Mouse (Mus musculus): ENCODE results near the gene Slc29a1. TPM values are rescaled to one million over a fixed set of nuclear protein-coding genes. Genes with fewer than 3 reads are reported as not detected.

Slc29a1 gene
- polyA plus RNA-seq, 1 experiment from 2014 or later: 74.1 TPM

DNA sequence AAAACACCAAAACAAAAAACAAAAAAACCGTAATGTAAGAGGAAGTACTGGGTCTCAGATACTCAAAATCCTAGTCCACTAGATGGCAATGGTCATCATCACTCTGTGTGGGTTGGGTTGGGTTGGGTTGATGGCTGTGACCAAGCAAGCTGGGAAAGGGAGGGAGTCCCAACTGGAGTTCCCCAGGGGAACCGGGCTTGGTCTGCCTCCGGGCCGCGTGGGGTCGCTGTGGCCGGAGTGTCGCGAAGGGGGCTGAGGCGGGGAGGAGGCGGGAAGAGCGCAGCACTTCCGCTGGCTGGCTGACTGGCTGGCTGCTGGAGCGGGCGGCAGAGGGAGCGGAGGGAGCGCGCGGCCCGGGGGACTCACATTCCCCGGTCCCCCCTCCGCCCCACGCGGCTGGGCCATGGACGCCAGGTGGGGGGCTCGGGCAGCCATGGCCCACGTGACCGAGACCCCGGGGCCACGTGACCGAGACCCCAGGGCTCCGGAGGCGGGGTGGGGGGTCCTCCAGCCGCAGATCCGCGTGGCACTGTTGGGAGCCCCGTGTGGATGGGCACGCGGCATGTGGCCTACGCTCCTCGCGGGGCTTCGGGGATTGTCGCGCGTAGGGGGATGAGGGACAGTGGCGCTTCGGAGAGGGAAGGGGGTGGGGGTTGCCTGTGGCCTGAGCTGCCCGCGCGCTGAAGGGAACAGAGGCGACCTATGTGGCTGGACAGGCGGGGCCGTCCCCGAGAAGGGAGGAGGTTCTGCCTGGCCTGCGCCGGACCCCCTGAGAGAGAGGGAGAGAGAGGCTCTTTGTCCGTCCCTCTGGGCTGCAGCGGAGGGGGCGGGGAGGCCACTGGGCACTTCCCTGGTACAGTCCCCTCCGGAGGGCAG lies 35.5 kb downstream of the Slc29a1 start, which contains the start of gene Slc35b2:
Gene Slc35b2 (plus strand): TSS at position 220 of the 876 bp plus-strand sequence.
- peak within 1 kb of the TSS; percentile 34 for H3K27ac ChIP-seq
- H3K79me2 ChIP-seq (ENCODE audit: inconsistent target): peaks cover 12% of the 10 kb centered on the region
- under 1% methylated on average over 52 of the region's 61 CpGs for WGBS (ENCODE audit: missing documents)
- H3K36me3 ChIP-seq (ENCODE audit: inconsistent target): peaks cover 40% of the 10 kb centered on the region
- peak within 1 kb of the TSS; percentile 73 for H3K4me3 ChIP-seq (ENCODE audit: inconsistent target)

DNA sequence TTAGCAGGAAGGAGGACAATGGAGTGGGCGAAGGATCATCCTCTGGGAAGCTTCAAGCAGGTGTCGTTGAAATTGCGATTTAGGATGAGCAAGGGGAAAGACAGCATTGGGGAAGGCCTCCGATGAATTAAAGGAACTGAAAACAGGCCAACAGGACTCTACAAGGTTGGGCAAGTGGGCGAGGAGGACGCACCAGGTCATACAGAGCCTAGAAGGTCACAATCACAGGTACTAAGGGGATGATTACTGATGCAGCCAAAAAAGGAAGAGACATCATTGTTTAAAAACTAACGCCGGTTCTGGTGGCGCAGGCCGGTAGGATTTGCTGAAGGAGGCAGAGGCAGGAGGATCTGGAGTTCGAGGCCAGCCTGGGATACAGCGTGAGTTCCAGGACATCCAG lies 36.2 kb downstream of the Slc29a1 start:
- Histone ChIP-seq H3K79me2 (ENCODE audit: inconsistent target) (peaks cover 12% of the 10 kb centered on the region), H3K4me3 (ENCODE audit: inconsistent target) (no peak overlapping the region), H3K36me3 (ENCODE audit: inconsistent target) (peaks cover 33% of the 10 kb centered on the region), H3K27ac (no peak overlapping the region)
- WGBS (ENCODE audit: missing documents): 46% methylated on average over 12 of the region's 12 CpGs

DNA sequence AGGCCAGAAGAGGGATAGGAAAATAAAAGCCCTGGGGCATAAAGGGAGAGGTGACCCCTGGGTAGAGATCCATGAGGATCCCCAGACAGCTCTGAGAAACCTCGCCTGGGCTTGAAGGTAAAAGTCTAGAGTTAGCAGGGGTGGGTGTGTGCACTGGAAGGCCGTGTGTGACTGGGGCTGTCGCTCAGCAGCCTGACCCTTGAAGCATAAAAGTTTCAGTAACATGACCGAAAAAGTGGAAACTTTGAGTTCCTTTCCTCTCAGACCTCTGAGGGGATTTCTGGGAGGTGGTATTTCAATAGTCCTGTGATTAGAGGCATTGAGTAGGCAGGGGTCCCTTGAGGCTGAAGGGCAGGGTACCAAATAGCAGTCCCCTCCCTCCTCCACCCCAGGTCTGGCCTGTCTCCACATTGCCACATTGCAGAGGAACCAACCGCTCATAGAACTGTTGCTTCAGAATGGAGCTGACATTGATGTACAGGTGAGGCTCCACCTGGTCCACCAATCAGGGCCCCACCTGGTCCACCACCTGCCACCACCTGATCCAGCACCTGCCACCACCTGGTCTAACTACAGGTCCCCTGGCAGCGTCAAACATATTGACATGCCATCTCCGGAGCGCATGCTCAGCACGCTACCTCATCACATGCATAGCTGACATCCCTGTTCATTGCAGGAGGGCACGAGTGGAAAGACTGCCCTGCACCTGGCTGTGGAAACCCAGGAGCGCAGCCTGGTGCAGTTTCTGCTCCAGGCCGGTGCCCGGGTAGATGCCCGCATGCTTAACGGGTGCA lies 39.5 kb downstream of the Slc29a1 start:
- peaks cover 16% of the 10 kb centered on the region; the same call in 1 of the 2 replicates for H3K36me3 ChIP-seq (ENCODE audit: inconsistent target)
- 93% methylated on average over 13 of the region's 15 CpGs for WGBS (ENCODE audit: missing documents)
- H3K4me3 ChIP-seq (ENCODE audit: inconsistent target): no peak overlapping the region
- no peak overlapping the region for H3K27ac ChIP-seq
- H3K79me2 ChIP-seq (ENCODE audit: inconsistent target): peaks cover 13% of the 10 kb centered on the region

DNA sequence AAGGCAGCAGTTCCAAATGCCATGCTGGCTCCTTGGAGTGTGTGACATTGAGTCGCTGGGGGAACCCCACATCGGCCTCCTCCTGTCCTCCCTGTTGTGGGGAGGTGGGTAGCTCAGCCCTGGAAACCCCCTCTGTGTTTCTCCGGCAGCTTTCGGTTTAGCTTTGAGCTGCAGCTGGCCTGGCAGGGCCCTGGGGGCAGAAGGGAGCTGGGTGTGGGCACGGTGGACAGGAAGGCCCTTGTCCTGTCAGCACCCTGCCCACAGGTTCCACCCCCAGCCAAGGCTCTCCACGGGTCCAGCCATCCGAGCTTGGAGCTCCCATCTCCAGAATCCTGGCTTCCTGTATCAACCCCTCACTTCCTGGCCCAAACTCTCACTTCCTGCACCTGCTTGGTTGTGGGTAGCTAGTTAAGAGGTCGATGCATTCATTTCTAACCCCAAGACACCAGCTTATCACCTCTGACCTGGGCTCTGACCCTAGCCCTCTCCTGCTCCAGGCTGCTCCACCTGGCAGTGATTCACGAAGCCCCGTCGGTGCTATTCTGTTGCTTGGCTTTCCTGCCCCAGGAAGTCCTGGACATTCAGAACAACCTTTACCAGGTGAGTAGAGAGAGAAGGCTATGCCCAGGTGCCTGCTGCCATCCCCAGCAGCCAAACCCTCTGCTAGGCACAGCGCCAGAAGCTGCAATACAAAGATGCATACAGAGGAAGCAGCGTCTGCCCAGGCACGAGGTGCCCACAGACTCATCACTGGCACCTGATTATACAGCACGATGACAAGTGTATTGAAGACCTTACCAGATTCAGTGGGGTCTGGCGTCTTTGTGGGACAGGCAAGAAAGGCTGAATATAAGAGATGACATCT lies 41.2 kb downstream of the Slc29a1 start:
- no peak overlapping the region for H3K4me3 ChIP-seq (ENCODE audit: inconsistent target)
- H3K79me2 ChIP-seq (ENCODE audit: inconsistent target): peaks cover 7% of the 10 kb centered on the region; the same call in 1 of the 2 replicates
- 34% methylated on average over 16 of the region's 16 CpGs for WGBS (ENCODE audit: missing documents)
- peaks cover 16% of the 10 kb centered on the region; the same call in 1 of the 2 replicates for H3K36me3 ChIP-seq (ENCODE audit: inconsistent target)
- no peak overlapping the region for H3K27ac ChIP-seq

DNA sequence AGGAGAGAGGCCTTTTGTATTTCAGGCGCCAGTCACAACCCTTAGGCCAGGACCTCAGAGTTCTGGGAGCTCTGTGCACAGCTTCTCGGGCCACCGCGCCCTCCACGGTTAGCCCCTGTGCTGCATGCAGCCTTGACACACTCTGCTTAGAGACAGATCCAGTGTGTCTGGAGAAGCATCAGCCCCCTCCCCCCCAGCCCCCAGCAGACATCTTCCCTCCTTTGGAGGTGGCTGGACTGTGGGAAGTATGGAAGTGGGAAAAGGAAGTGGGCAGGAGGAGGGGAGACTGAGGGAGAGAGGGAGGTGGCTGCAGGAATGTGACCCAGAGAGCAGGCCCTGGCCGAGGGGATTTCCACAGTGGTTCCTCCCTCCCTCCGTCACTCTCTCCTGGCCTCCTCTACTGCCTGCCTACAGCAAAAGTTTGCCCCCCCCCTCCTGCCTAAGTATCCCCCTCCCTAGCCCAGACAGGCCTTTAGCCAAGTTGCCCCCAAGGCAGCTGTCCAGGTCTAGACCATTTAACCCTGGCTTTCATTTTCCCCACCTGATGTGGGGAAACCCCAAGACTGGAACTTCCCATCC lies 42.1 kb downstream of the Slc29a1 start:
- H3K36me3 ChIP-seq (ENCODE audit: inconsistent target): peaks cover 16% of the 10 kb centered on the region; the same call in 1 of the 2 replicates
- 12% methylated on average over 7 of the region's 7 CpGs for WGBS (ENCODE audit: missing documents)
- H3K27ac ChIP-seq: peak overlapping the region; percentile 37
- H3K4me3 ChIP-seq (ENCODE audit: inconsistent target): peak overlapping the region; percentile 60
- peaks cover 7% of the 10 kb centered on the region; the same call in 1 of the 2 replicates for H3K79me2 ChIP-seq (ENCODE audit: inconsistent target)

DNA sequence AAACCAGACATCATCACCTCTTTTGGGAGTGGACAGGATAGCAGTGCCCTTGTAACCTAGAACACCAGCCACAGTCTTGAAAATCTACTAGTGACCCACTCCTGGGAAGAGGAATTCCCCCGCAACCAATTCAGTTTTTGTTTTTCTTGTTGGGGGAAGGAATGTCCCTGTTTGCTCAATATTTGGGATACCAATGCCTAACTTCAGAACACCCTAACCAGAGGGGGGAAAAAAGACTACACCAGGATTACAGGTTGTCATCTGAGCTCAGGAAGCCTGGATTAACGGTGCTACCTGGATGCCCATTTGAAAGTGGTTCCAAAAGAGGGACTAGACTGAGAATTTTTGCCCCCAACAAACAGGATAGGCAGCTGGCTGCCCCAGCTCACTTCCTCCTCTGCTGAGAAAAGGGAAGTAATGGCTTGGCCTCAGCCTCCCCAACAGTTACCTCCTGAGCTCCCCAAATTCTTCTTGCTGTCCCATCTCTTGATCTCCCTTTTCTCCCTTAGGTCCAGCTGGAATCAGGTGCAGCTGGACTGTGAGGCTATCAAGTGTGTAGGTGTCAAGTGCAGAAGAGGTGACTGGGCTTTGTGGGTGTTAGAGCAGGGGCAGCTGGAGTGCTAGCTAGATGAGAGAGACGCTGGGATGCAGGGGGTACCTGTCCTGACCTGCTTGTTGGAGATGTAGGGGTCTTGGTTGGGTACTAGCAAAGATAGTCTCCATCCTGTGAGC lies 42.7 kb downstream of the Slc29a1 start:
- H3K27ac ChIP-seq: peak overlapping the region; percentile 37
- H3K4me3 ChIP-seq (ENCODE audit: inconsistent target): peak overlapping the region; percentile 60
- 3% methylated on average over 3 of the region's 3 CpGs for WGBS (ENCODE audit: missing documents)
- peaks cover 7% of the 10 kb centered on the region; the same call in 1 of the 2 replicates for H3K79me2 ChIP-seq (ENCODE audit: inconsistent target)
- peaks cover 15% of the 10 kb centered on the region; the same call in 1 of the 2 replicates for H3K36me3 ChIP-seq (ENCODE audit: inconsistent target)

DNA sequence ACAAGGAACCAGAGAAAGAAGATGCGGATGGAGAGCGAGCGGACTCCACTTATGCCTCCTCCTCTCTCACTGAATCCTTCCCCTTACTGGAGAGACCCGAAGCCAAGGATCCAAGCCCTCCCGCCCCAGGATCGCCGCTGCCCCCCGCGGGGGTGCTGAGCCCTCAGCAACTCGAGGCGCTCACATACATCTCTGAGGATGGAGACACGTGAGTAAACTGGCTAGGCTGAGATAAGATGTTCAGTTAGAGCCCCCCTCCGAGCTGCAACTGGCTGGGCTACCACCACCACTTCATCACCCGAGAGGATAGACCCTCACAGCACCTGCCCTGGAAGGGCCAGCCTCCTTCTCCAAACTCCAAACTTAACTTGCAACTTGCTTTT lies 43.3 kb downstream of the Slc29a1 start:
- peak overlapping the region; percentile 60 for H3K4me3 ChIP-seq (ENCODE audit: inconsistent target)
- WGBS (ENCODE audit: missing documents): 1% methylated on average over 14 of the region's 14 CpGs
- H3K36me3 ChIP-seq (ENCODE audit: inconsistent target): peaks cover 11% of the 10 kb centered on the region; the same call in 1 of the 2 replicates
- peak overlapping the region; percentile 37 for H3K27ac ChIP-seq
- peaks cover 7% of the 10 kb centered on the region; the same call in 1 of the 2 replicates for H3K79me2 ChIP-seq (ENCODE audit: inconsistent target)

DNA sequence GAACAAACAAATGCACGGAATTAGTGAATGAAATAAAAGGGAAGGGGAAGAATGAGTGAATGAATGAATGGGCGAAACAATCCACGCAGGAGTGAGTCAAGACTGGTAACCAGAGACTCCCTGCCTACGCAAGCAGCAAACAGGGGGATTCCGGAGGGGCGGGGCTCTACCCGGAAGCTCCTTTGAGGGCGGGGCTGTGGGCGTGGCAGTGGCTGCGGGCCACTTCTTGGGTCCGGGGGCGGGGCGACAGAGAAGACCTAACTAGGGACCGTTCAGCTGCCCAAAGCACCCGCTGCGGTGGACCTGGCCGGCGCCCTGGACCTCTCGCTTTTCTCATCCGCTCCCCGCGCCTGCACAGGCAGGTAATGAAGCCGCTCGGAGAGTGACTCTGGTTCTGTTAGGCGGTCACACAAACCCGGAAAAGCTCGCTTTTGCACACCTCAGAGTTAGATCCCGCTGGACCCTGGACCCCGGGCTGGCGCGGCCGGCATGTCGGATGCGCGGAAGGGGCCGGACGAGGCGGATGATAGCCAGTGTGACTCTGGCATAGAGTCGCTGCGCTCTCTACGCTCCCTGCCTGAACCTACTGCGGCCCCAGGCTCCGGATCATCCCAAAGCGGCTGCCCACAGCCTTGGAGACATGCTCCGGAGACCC lies 43.8 kb downstream of the Slc29a1 start, which contains the start of gene Nfkbie:
Gene Nfkbie (plus strand): TSS at position 252 of the 655 bp plus-strand sequence.
- 0% methylated on average over 42 of the region's 45 CpGs for WGBS (ENCODE audit: missing documents)
- peaks cover 7% of the 10 kb centered on the region; the same call in 1 of the 2 replicates for H3K79me2 ChIP-seq (ENCODE audit: inconsistent target)
- peak within 1 kb of the TSS; percentile 37 for H3K27ac ChIP-seq
- H3K4me3 ChIP-seq (ENCODE audit: inconsistent target): peak within 1 kb of the TSS; percentile 60
- H3K36me3 ChIP-seq (ENCODE audit: inconsistent target): peaks cover 7% of the 10 kb centered on the region; the same call in 1 of the 2 replicates

DNA sequence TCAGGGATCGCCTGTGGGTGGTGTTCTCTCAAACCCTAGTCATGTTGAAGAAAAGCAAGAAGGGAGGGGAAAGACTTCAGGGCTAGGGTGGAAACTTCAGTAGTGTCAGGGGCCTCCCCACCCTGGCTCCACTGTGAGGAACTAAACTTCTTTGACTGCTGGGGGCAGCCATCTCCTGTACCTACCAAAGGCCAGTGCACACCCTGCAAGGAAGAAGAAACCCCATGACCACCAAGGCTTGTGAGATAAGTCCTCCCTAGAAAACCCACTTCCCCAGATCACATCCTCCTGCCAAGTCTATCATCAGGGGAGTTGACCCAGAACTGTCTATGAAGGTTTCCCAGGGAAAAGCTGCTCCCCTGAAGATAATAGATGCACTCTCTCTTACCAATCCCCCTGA lies 45.0 kb downstream of the Slc29a1 start:
- H3K27ac ChIP-seq: no peak overlapping the region
- no peak overlapping the region for H3K4me3 ChIP-seq (ENCODE audit: inconsistent target)
- no peaks in the 10 kb centered on the region for H3K36me3 ChIP-seq (ENCODE audit: inconsistent target)
- H3K79me2 ChIP-seq (ENCODE audit: inconsistent target): peaks cover 7% of the 10 kb centered on the region; the same call in 1 of the 2 replicates
- 36% methylated on average over 1 of the region's 1 CpGs for WGBS (ENCODE audit: missing documents)

DNA sequence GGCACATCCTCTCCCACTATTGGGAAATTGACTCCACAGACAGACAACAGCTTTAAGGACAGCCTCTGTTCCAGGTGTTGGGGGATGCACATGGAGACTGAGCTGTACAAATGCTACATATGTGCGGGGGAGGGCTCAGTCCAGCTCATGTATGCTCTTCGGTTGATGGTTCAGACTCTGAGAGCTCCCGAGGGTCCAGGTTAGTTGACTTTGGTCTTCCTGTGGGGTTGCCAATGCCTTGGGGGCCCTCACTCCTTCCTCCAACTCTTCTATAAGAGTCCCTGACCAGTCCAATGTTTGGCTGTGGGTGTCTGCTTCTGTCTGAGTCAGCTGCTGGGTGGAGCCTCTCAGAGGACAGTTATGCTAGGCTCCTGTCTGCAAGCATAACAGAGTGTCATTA lies 46.3 kb downstream of the Slc29a1 start:
- H3K79me2 ChIP-seq (ENCODE audit: inconsistent target): peaks cover 7% of the 10 kb centered on the region; the same call in 1 of the 2 replicates
- H3K36me3 ChIP-seq (ENCODE audit: inconsistent target): no peaks in the 10 kb centered on the region
- whole genome bisulfite sequencing (ENCODE audit: missing documents): 89% methylated on average over 3 of the region's 3 CpGs
- no peak overlapping the region for H3K4me3 ChIP-seq (ENCODE audit: inconsistent target)
- no peak overlapping the region for H3K27ac ChIP-seq

DNA sequence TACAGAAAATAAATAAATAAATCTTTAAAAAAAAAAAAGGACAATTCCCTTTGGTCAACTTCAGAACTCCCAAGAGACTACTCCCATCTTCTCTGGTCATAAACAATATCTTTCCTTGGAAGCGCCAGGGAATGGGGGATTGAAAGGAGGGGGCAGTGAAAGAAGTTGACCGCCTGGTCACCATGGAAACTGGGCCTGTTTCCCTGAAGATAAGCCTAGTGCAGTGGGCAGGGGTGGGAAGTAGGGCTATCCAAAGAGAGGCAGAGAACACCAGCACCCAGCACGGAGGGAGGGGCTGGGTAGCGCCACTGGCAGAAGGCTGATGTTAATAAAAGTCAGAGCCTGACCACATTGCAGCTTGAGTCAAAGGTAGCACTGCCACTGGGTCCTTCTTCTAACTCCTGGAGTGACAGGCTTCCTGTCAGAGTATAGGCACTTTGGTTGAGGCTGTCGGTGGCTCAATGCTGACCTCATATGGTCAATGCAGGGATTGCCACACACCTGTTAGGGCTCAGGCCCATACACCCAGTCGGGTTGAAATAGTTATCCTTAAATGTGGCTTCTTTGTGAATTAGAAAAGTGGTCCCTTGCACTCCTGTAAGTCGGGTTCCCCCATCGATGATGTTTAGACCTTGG lies 47.5 kb downstream of the Slc29a1 start:
- Histone ChIP-seq H3K79me2 (ENCODE audit: inconsistent target) (peaks cover 7% of the 10 kb centered on the region; the same call in 1 of the 2 replicates), H3K27ac (no peak overlapping the region), H3K36me3 (ENCODE audit: inconsistent target) (no peaks in the 10 kb centered on the region), H3K4me3 (ENCODE audit: inconsistent target) (no peak overlapping the region)
- 12% methylated on average over 8 of the region's 8 CpGs for WGBS (ENCODE audit: missing documents)

DNA sequence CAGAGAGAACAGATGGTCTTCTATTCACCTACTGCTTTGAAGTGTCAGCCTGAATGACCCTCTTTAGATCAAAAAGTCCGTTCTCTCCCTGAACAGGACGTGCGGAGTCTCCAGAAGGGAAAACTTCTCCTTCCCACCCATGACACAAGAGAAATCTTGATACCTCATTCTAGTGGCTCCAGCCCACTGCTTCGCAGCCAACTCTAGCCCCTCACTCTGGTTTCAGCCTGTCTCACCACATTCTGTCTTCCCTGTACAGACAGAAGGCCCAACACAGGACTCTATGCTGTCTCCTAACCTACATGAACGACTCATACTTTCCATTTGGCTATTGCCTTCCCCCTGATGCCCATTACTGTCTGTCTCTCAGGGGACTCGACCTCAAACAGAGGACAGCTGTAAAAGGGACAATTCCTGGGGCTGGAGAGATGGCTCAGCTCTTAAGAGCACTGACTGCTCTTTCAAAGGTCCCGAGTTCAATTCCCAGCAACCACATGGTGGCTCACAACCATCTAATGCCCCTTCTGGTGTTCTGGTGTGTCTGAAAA lies 48.1 kb downstream of the Slc29a1 start:
- Histone ChIP-seq H3K27ac (no peak overlapping the region), H3K36me3 (ENCODE audit: inconsistent target) (no peaks in the 10 kb centered on the region), H3K79me2 (ENCODE audit: inconsistent target) (peaks cover 6% of the 10 kb centered on the region; the same call in 1 of the 2 replicates), H3K4me3 (ENCODE audit: inconsistent target) (no peak overlapping the region)
- WGBS (ENCODE audit: missing documents): 70% methylated on average over 7 of the region's 7 CpGs
